Mouse (Mus musculus) cortical plate, adult 2 months (tissue): Measurements from ENCODE around the gene Rps2.

Source experiments
- CTCF ChIP-seq: fragments of 200-500 bp; IDR thresholded peaks from 2 replicates; pipeline ENCODE4 v1.5.1; 2011; ENCODE audit warnings: mild to moderate bottlenecking, control low read depth, low read length; ENCODE audit not compliant: insufficient read depth; ENCODE audit errors: extremely low read depth
- POLR2A ChIP-seq: fragments of 200-500 bp; IDR thresholded peaks from 2 replicates; pipeline ENCODE4 v1.6.1; 2011; ENCODE audit warnings: mild to moderate bottlenecking, low read length, control low read depth; ENCODE audit not compliant: insufficient read depth; ENCODE audit errors: extremely low read depth

DNA sequence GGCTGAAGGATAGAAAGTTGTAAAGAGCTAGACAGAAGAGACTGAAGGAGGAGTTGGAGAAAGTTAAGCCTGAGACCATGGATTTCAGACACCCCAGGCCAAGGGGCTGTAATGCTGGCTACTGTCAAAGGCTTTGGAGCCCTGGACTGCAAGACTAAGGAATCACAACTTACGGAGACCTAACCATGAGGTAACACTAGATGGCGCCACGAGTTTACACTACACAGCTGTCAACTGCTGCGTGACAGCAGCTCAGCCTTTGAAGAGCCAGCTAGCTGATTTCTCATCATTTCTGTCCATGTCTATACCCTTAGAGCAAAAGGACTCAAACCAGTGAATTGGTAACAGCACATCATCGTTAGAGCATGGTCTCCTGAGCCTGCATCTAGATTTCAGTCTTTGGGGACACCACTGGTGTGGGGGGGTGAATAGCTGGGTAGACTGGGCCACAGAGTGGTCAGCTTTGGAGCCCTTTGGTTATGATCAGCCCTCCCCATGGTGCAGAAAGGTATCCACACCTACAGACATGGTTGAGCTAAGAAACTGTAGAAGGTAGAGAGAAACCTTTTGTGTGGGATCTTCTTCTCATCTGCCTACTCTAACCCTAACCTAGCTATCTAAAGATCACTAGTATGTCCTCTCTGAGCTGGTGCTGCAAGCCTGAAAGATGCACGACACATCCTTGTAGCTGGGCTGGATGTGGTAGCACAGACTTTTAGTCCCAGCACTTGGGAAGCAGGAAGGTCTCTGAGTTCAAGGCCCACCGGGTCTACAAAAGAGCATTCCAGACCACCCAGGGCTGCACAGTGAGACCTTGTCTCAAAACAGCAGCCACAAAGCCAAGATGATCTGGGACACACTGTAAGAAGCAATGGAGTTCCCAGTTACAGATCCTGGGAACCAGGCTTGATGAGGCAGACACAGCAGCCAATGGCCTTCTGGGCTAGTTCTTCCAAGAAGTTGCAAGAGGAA, 27.9 kb downstream of the Rps2 start:
- TF ChIP-seq CTCF: peak; percentile 98
- no peak for TF ChIP-seq POLR2A
